Mouse (Mus musculus) cortical plate, adult 2 months (tissue): ENCODE measurements around the gene Chil4.
"Not testable (repeated sequence)": the region's sequence is repeated elsewhere in the genome, so short reads cannot be mapped to it uniquely, and the experiment has no call there.

Experiments
- CTCF ChIP-seq: fragments of 200-500 bp; IDR thresholded peaks from 2 replicates; pipeline ENCODE4 v1.5.1; 2011; ENCODE audit warnings: mild to moderate bottlenecking, control low read depth, low read length; ENCODE audit not compliant: insufficient read depth; ENCODE audit errors: extremely low read depth
- POLR2A ChIP-seq: fragments of 200-500 bp; IDR thresholded peaks from 2 replicates; pipeline ENCODE4 v1.6.1; 2011; ENCODE audit warnings: mild to moderate bottlenecking, low read length, control low read depth; ENCODE audit not compliant: insufficient read depth; ENCODE audit errors: extremely low read depth

DNA sequence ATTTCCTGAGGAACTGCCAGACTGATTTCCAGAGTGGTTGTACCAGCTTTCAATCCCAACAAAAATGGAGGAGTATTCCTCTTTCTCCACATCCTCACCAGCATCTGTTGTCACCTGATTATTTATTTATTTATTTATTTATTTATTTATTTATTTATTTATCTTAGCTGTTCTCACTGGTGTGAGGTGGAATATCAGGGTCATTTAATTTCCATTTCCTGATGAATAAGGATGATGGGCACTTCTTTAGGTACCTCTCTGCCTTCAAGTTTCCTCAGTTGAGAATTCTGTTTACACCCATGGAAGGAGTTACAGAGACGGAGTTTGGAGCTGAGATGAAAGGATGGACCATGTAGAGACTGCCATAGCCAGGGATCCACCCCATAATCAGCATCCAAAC, 20.9 kb upstream of the Chil4 start:
- TF ChIP-seq CTCF, POLR2A: not testable (repeated sequence)
